Mouse (Mus musculus): ENCODE data around the gene Pde9a. TPM values are rescaled to one million over a fixed set of nuclear protein-coding genes. Genes with fewer than 3 reads are reported as not detected.

Pde9a gene
- polyA plus RNA-seq, 1 experiment from 2014 or later: 52.3 TPM

DNA sequence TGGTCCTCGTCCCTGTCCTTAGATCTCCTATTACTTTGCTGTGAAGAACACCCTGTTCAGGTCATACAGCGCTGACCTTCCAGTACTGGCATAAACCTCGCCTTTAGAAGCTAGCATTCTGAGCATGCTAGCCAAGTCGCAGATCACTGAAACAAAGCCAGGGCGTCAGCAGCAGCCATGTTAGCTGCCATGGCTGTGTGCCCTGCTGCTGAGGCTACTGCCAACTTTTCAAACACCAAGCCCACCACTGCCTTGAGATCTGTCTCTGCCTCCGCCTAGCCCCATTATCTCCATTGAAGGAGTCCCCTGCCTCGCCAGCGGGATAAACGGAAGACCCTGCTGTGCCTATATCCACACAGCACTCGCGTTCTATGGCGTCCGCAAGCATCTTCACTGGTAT lies 25.4 kb upstream of the Pde9a start:
- Histone ChIP-seq H3K4me2 (no peak overlapping the region), H3K4me3 (no peak overlapping the region), H3K27me3 (no peaks in the 10 kb centered on the region), H3K27ac (no peak overlapping the region), H3K36me3 (ENCODE audit: poor library complexity, severe bottlenecking) (no peaks in the 10 kb centered on the region), H3K4me1 (peaks cover 10% of the 10 kb centered on the region), H3K9me3 (replicated peaks) (no peaks in the 10 kb centered on the region), H3K9ac (no peak overlapping the region)
- ATAC-seq: no peak
- 70% methylated on average over 13 of the region's 13 CpGs for WGBS

GRCm38 (mm10) chr17:31365586-31366166 lies 20.3 kb upstream of the Pde9a start:
- Histone ChIP-seq H3K4me2 (no peak overlapping the region), H3K27ac (no peak overlapping the region), H3K9ac (no peak overlapping the region), H3K4me1 (no peaks in the 10 kb centered on the region; the same call in none of the 2 replicates), H3K27me3 (no peaks in the 10 kb centered on the region), H3K9me3 (replicated peaks) (no peaks in the 10 kb centered on the region), H3K36me3 (ENCODE audit: poor library complexity, severe bottlenecking) (no peaks in the 10 kb centered on the region), H3K4me3 (no peak overlapping the region)
- no peak for ATAC-seq
- 85% methylated on average over 5 of the region's 5 CpGs for WGBS

DNA sequence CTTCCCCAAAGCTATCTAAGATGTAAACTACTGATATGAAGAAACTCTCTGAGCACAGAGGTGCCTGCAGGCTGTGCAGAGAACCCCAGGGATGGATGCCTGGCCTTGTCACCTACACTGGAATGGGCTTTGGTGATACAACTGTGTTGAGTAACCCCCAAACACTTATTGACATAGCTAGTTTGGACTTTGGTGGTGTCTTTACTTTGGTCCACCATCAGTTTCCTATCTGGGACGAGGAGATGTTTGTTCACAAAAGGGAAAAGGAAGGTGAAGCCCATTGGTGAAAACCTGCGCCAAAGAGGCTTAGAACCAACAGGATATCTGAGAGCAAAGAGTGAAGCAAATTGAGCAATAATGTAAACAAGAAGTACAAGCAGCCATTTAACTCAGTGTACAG lies 15.8 kb upstream of the Pde9a start:
- Histone ChIP-seq H3K9me3 (replicated peaks) (no peaks in the 10 kb centered on the region), H3K4me3 (no peak overlapping the region), H3K4me1 (peaks cover 3% of the 10 kb centered on the region; the same call in 1 of the 2 replicates), H3K4me2 (no peak overlapping the region), H3K27me3 (no peaks in the 10 kb centered on the region), H3K36me3 (ENCODE audit: poor library complexity, severe bottlenecking) (no peaks in the 10 kb centered on the region), H3K27ac (no peak overlapping the region), H3K9ac (no peak overlapping the region)
- 78% methylated on average over 2 of the region's 2 CpGs for WGBS
- ATAC-seq: no peak

DNA sequence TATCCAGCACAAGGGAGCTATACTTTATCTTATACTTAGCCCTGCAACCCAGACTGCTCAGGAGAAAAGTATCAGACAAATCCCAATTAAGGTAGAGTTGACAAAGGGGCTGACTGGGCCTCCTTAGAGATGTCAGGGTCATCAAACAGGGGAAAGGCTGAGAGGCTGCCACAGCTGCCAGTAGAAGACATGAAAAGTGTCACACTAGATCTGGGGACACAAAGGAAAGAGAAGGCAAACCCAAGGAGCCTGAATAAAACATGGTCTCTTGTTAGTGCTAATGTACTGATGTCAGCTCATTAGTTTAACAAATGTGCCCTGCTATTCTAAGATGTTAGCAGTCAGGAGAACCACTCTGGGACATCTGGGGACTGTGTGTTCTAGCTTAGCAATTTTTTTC lies 15.1 kb upstream of the Pde9a start:
- H3K4me2 ChIP-seq: no peak overlapping the region
- H3K9me3 ChIP-seq (replicated peaks): no peaks in the 10 kb centered on the region
- H3K27me3 ChIP-seq: no peaks in the 10 kb centered on the region
- H3K4me1 ChIP-seq: peaks cover 3% of the 10 kb centered on the region; the same call in 1 of the 2 replicates
- no peak overlapping the region for H3K27ac ChIP-seq
- no peak overlapping the region for H3K4me3 ChIP-seq
- no peak overlapping the region for H3K9ac ChIP-seq
- peak; percentile 68 for ATAC-seq
- no peaks in the 10 kb centered on the region for H3K36me3 ChIP-seq (ENCODE audit: poor library complexity, severe bottlenecking)

DNA sequence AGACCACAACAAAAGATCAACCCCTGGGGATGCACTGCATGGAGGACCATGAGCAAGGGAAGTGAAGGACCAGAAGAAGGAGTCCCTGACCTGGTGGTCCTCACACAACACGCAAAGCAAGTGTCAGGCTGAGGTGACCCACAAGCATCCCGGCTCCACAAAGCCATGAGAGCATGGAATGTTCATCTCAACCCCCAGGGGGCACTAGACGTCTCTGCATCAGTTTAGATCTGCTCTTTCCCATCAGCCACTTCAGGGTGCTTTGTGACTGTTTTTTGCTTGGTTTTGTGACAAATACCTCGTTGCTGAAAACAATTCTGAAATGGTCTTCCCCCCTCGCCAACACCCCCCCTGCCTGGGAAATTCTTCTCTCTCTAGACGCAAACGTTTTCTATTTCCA lies 8.0 kb upstream of the Pde9a start:
- Histone ChIP-seq H3K4me1 (peaks cover 4% of the 10 kb centered on the region), H3K36me3 (ENCODE audit: poor library complexity, severe bottlenecking) (no peaks in the 10 kb centered on the region), H3K9me3 (replicated peaks) (no peaks in the 10 kb centered on the region), H3K4me2 (peak overlapping the region; percentile 38), H3K4me3 (no peak overlapping the region), H3K27ac (no peak overlapping the region), H3K27me3 (no peaks in the 10 kb centered on the region), H3K9ac (no peak overlapping the region; the same call in 1 of the 2 replicates)
- ATAC-seq: peak; percentile 66
- 5% methylated on average over 7 of the region's 7 CpGs for WGBS

DNA sequence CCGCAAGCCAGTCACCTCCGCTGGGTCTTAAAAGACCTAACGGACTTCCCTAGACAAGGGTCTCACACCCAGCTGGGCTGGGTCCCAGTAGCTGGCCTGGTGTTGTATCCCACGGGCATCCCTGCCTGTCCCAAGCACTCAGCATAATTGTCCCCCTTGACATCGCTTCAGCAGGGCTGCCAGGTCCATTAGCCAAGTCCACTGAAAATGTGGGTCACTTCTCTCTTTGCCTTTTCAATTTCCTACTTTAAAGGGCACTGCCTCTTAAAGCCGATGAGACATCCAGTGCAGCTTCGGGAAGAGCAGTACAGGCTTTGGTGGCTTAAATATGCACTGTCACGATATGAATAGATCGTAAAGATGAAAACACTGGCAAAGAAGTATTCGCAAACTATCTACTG lies 7.6 kb upstream of the Pde9a start:
- H3K9ac ChIP-seq: no peak overlapping the region; the same call in 1 of the 2 replicates

GRCm38 (mm10) chr17:31379086-31379485 lies 6.9 kb upstream of the Pde9a start:
- H3K4me2 ChIP-seq: no peak overlapping the region

More for the DNA sequence above, 7.6 kb upstream of the Pde9a start:
- H3K9me3 ChIP-seq (replicated peaks): no peaks in the 10 kb centered on the region
- peaks cover 4% of the 10 kb centered on the region for H3K4me1 ChIP-seq
- no peaks in the 10 kb centered on the region for H3K36me3 ChIP-seq (ENCODE audit: poor library complexity, severe bottlenecking)
- peak; percentile 48; the same call in 1 of the 2 replicates for ATAC-seq
- H3K4me2 ChIP-seq: peak overlapping the region; percentile 38
- 59% methylated on average over 10 of the region's 10 CpGs for WGBS
- H3K4me3 ChIP-seq: no peak overlapping the region
- no peaks in the 10 kb centered on the region for H3K27me3 ChIP-seq
- no peak overlapping the region for H3K27ac ChIP-seq

GRCm38 (mm10) chr17:31379863-31380262 lies 6.1 kb upstream of the Pde9a start:
- Histone ChIP-seq H3K4me1 (peaks cover 8% of the 10 kb centered on the region), H3K9me3 (replicated peaks) (no peaks in the 10 kb centered on the region), H3K9ac (no peak overlapping the region), H3K27ac (no peak overlapping the region), H3K4me3 (no peak overlapping the region), H3K27me3 (no peaks in the 10 kb centered on the region), H3K36me3 (ENCODE audit: poor library complexity, severe bottlenecking) (no peaks in the 10 kb centered on the region), H3K4me2 (no peak overlapping the region)
- no peak for ATAC-seq
- 90% methylated on average over 8 of the region's 8 CpGs for WGBS

More at GRCm38 (mm10) chr17:31379086-31379485, 6.9 kb upstream of the Pde9a start:
- WGBS: 89% methylated on average over 2 of the region's 2 CpGs
- no peak overlapping the region for H3K27ac ChIP-seq
- peaks cover 4% of the 10 kb centered on the region for H3K4me1 ChIP-seq
- ATAC-seq: no peak
- no peaks in the 10 kb centered on the region for H3K36me3 ChIP-seq (ENCODE audit: poor library complexity, severe bottlenecking)
- no peak overlapping the region for H3K9ac ChIP-seq
- H3K27me3 ChIP-seq: no peaks in the 10 kb centered on the region
- H3K9me3 ChIP-seq (replicated peaks): no peaks in the 10 kb centered on the region
- no peak overlapping the region for H3K4me3 ChIP-seq

GRCm38 (mm10) chr17:31383320-31383719 lies 2.7 kb upstream of the Pde9a start:
- H3K4me1 ChIP-seq: peaks cover 31% of the 10 kb centered on the region
- H3K9ac ChIP-seq: no peak overlapping the region
- WGBS: 87% methylated on average over 6 of the region's 6 CpGs
- H3K4me2 ChIP-seq: no peak overlapping the region
- no peak overlapping the region for H3K4me3 ChIP-seq
- H3K9me3 ChIP-seq (replicated peaks): no peaks in the 10 kb centered on the region
- no peaks in the 10 kb centered on the region for H3K27me3 ChIP-seq
- no peak for ATAC-seq
- no peak overlapping the region for H3K27ac ChIP-seq
- H3K36me3 ChIP-seq (ENCODE audit: poor library complexity, severe bottlenecking): no peaks in the 10 kb centered on the region

GRCm38 (mm10) chr17:31384968-31385627 lies 912 bp upstream of the Pde9a start:
- Histone ChIP-seq H3K4me3 (0 out of 2 replicates have a peak overlapping the region, but pooled peaks have one; percentile 78), H3K27ac (peak overlapping the region; percentile 32), H3K9ac (peak overlapping the region; percentile 34; the same call in 1 of the 2 replicates), H3K4me2 (peak overlapping the region; percentile 83), H3K27me3 (no peaks in the 10 kb centered on the region), H3K4me1 (peaks cover 47% of the 10 kb centered on the region), H3K36me3 (ENCODE audit: poor library complexity, severe bottlenecking) (0 out of 2 replicates have a peak, but pooled peaks cover 4% of the 10 kb centered on the region), H3K9me3 (replicated peaks) (no peaks in the 10 kb centered on the region)
- ATAC-seq: peak; percentile 36
- 7% methylated on average over 8 of the region's 8 CpGs for WGBS

GRCm38 (mm10) chr17:31386766-31387275 lies 811 bp downstream of the Pde9a start:
- no peak for ATAC-seq
- Histone ChIP-seq H3K4me3 (peak overlapping the region; percentile 78), H3K4me1 (peaks cover 51% of the 10 kb centered on the region), H3K9me3 (replicated peaks) (no peaks in the 10 kb centered on the region), H3K4me2 (peak overlapping the region; percentile 83), H3K36me3 (ENCODE audit: poor library complexity, severe bottlenecking) (0 out of 2 replicates have a peak, but pooled peaks cover 5% of the 10 kb centered on the region), H3K27me3 (no peaks in the 10 kb centered on the region), H3K27ac (peak overlapping the region; percentile 51; the same call in 1 of the 2 replicates), H3K9ac (peak overlapping the region; percentile 89)
- WGBS: 10% methylated on average over 7 of the region's 7 CpGs

DNA sequence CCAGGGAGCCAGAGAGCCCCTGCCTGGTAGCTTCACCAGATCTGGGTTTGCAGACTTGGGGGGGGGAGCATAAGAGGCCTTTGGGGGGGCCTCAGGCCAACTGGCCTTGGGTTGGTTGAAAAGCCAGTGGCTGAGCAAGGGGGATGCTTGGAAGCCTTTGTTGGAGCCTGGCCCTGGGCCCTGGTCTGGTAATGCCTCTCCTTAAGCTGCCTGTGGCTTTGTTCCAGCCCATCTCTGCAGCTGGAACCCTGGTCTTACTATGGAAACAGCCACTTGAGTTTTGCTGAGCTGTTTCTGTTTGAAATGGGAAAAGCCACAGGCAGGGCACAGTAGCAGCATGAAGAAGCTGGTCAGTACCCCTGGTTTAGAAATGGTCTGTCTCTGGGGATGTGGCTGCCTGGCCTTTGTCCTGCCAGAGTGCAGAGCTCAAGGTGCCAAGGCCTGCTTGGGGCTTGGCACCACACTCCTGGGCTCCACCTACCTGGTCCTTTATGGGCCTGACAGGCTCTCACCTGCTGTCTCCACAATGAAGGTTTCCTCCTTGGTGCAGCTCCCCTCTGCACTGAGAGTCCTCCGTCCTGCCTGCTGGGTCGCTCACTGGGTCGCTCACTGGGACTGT lies 3.5 kb downstream of the Pde9a start:
- H3K4me2 ChIP-seq: peak overlapping the region; percentile 83
- H3K9ac ChIP-seq: peak overlapping the region; percentile 51
- ATAC-seq: no peak
- H3K4me1 ChIP-seq: peaks cover 51% of the 10 kb centered on the region
- peaks cover 5% of the 10 kb centered on the region; the same call in 1 of the 2 replicates for H3K36me3 ChIP-seq (ENCODE audit: poor library complexity, severe bottlenecking)
- WGBS: 87% methylated on average over 3 of the region's 3 CpGs
- no peaks in the 10 kb centered on the region for H3K9me3 ChIP-seq (replicated peaks)
- H3K27me3 ChIP-seq: no peaks in the 10 kb centered on the region
- no peak overlapping the region for H3K4me3 ChIP-seq
- peak overlapping the region; percentile 66 for H3K27ac ChIP-seq
